Mouse (Mus musculus) liver, postnatal 0 days (tissue): ENCODE data around the gene Arhgap29. TPM values are rescaled to one million over a fixed set of nuclear protein-coding genes. Genes with fewer than 3 reads are reported as not detected.

ENCODE experiments used
- ATAC-seq: fragments of 200-750 bp; cut with Nextera tagmentation; 2 replicates; pipeline ENCODE4 v1.8.0; 2017; ENCODE audit warnings: mild to moderate bottlenecking, moderate library complexity
- DNase-seq: peaks from one replicate; pipeline ENCODE4 v3.0.0-alpha.2; 2016
- H3K27ac ChIP-seq: fragments of 300-500 bp; sonication (generic); 2 replicates; pipeline ENCODE4 v1.5.1; 2014; ENCODE audit warnings: antibody characterized with exemption, moderate library complexity, mild to moderate bottlenecking, low read depth
- H3K27me3 ChIP-seq: fragments of 300-500 bp; sonication (generic); 2 replicates; pipeline ENCODE4 v1.6.1; 2014; ENCODE audit warnings: low read length, control low read depth, mixed read lengths; ENCODE audit not compliant: insufficient read depth
- H3K36me3 ChIP-seq: fragments of 300-500 bp; sonication (generic); replicated peaks from 2 replicates; pipeline ENCODE4 v1.6.1; 2014; ENCODE audit warnings: mild to moderate bottlenecking, control low read depth, low read length, moderate library complexity, mixed read lengths; ENCODE audit not compliant: insufficient read depth
- H3K4me1 ChIP-seq: fragments of 300-500 bp; sonication (generic); 2 replicates; pipeline ENCODE4 v1.6.1; 2014; ENCODE audit warnings: antibody characterized with exemption, mild to moderate bottlenecking, control low read depth; ENCODE audit not compliant: insufficient read depth
- H3K4me2 ChIP-seq: fragments of 300-500 bp; sonication (generic); 2 replicates; pipeline ENCODE4 v1.6.1; 2014; ENCODE audit warnings: low read depth, mild to moderate bottlenecking, low read length, moderate library complexity, mixed read lengths
- H3K4me3 ChIP-seq: fragments of 300-500 bp; sonication (generic); 2 replicates; pipeline ENCODE4 v1.5.1; 2014; ENCODE audit warnings: low read depth, low read length
- H3K9ac ChIP-seq: fragments of 300-500 bp; sonication (generic); replicated peaks from 2 replicates; pipeline ENCODE4 v1.6.1; 2014; ENCODE audit warnings: mild to moderate bottlenecking, moderate library complexity
- H3K9me3 ChIP-seq: fragments of 300-500 bp; sonication (generic); 2 replicates; pipeline ENCODE4 v1.6.1; 2016; ENCODE audit warnings: mild to moderate bottlenecking, control low read depth, low read length, mixed read lengths
- CTCF ChIP-seq: sonication (generic); IDR thresholded peaks from 2 replicates; pipeline ENCODE4 v1.5.1; 2016; ENCODE audit warnings: antibody characterized with exemption, low read depth
- EP300 ChIP-seq: IDR thresholded peaks from 2 replicates; pipeline ENCODE4 v1.6.1; 2016; ENCODE audit warnings: antibody characterized with exemption, low read depth, mild to moderate bottlenecking
- WGBS: fragments of 180-500 bp; shearing (Covaris S2); extraction: QIAGEN DNeasy Blood & Tissue Kit; methylation state at CpG from one replicate; pipeline ENCODE4 v1.1.7; 2014; ENCODE audit not compliant: insufficient replicate concordance; 5-methylcytosine and 5-hydroxymethylcytosine counted together
- polyA plus RNA-seq: library from polyadenylated mRNA; unstranded; fragments of >200 nt; fragmentation: Nextera tagmentation; extraction: Ambion mirVana; gene quantifications from 2 replicates; pipeline ENCODE4 v1.2.1, GENCODE M21; 2015

Gene Arhgap29
- polyA plus RNA-seq, 1 experiment from 2014 or later = 10.4 TPM

- no peak for ATAC-seq
- Histone ChIP-seq H3K4me2 (no peak overlapping the region), H3K4me1 (no peaks in the 10 kb centered on the region), H3K9me3 (no peaks in the 10 kb centered on the region), H3K9ac (no peak overlapping the region), H3K4me3 (no peak overlapping the region), H3K36me3 (no peaks in the 10 kb centered on the region), H3K27ac (no peak overlapping the region), H3K27me3 (no peaks in the 10 kb centered on the region)
- no peak for DNase-seq
- 44% methylated on average over 3 of the region's 3 CpGs for WGBS
- TF ChIP-seq CTCF = no peak
- TF ChIP-seq EP300 = no peak
Observed at GRCm38 (mm10) chr3:122022355-122022754, 70.0 kb downstream of the Arhgap29 start.

DNA sequence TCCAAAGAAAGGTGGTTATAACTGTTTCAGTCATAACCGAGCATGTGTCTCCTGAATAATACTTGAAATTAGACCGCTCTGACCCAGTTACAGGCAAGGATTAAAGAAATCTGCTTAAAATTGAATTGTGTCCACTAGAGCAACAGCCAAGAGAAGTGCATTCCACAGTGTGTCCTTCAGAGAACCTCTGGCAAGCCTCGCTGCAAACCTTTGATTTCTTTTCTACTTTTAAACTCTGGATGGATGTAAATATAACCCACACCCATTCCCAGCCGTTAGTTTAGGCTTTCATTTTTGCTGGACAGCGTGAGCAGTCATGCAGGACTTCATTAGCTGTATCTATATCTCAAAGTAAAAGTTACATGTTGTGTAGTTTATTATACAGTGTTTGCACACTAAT is 74.3 kb downstream of the Arhgap29 start:
- DNase-seq (no peak), ATAC-seq (no peak)
- 58% methylated on average over 5 of the region's 5 CpGs for WGBS

GRCm38 (mm10) chr3:122027776-122028175 is 75.4 kb downstream of the Arhgap29 start:
- no peak overlapping the region for H3K4me3 ChIP-seq
- WGBS = 79% methylated on average over 8 of the region's 8 CpGs

More for the DNA sequence above, 74.3 kb downstream of the Arhgap29 start:
- Histone ChIP-seq H3K4me1 (no peaks in the 10 kb centered on the region), H3K9ac (no peak overlapping the region), H3K4me2 (no peak overlapping the region), H3K4me3 (no peak overlapping the region), H3K27ac (no peak overlapping the region), H3K9me3 (no peaks in the 10 kb centered on the region), H3K36me3 (no peaks in the 10 kb centered on the region), H3K27me3 (no peaks in the 10 kb centered on the region)
- TF ChIP-seq EP300 (no peak), CTCF (no peak)

GRCm38 (mm10) chr3:122033248-122033837 is 81.0 kb downstream of the Arhgap29 start:
- DNase-seq (no peak), ATAC-seq (0 out of 2 replicates have a peak, but pooled peaks have one; percentile 23)
- no peak overlapping the region for H3K4me3 ChIP-seq
- no peak overlapping the region for H3K9ac ChIP-seq
- TF ChIP-seq CTCF (no peak), EP300 (no peak)
- H3K4me2 ChIP-seq = no peak overlapping the region
- H3K36me3 ChIP-seq = no peaks in the 10 kb centered on the region
- H3K27ac ChIP-seq = peak overlapping the region; percentile 44; the same call in 1 of the 2 replicates
- H3K9me3 ChIP-seq = no peaks in the 10 kb centered on the region
- H3K27me3 ChIP-seq = no peaks in the 10 kb centered on the region
- WGBS = 43% methylated on average over 9 of the region's 9 CpGs
- peaks cover 9% of the 10 kb centered on the region; the same call in 1 of the 2 replicates for H3K4me1 ChIP-seq

More at GRCm38 (mm10) chr3:122027776-122028175, 75.4 kb downstream of the Arhgap29 start:
- no peaks in the 10 kb centered on the region for H3K36me3 ChIP-seq
- H3K9ac ChIP-seq = no peak overlapping the region
- no peak for ATAC-seq
- no peaks in the 10 kb centered on the region for H3K27me3 ChIP-seq
- H3K4me2 ChIP-seq = no peak overlapping the region
- no peaks in the 10 kb centered on the region for H3K4me1 ChIP-seq
- DNase-seq = no peak
- no peaks in the 10 kb centered on the region for H3K9me3 ChIP-seq
- H3K27ac ChIP-seq = no peak overlapping the region
- no peak for TF ChIP-seq CTCF

GRCm38 (mm10) chr3:122034240-122034639 is 81.9 kb downstream of the Arhgap29 start:
- H3K27me3 ChIP-seq = no peaks in the 10 kb centered on the region
- H3K27ac ChIP-seq = no peak overlapping the region
- H3K36me3 ChIP-seq = no peaks in the 10 kb centered on the region
- ATAC-seq (no peak), DNase-seq (no peak)
- no peaks in the 10 kb centered on the region for H3K9me3 ChIP-seq
- H3K4me1 ChIP-seq = peaks cover 9% of the 10 kb centered on the region; the same call in 1 of the 2 replicates
- H3K4me2 ChIP-seq = no peak overlapping the region
- WGBS = 62% methylated on average over 5 of the region's 5 CpGs
- TF ChIP-seq CTCF = no peak
- TF ChIP-seq EP300 = no peak
- no peak overlapping the region for H3K4me3 ChIP-seq
- no peak overlapping the region for H3K9ac ChIP-seq

DNA sequence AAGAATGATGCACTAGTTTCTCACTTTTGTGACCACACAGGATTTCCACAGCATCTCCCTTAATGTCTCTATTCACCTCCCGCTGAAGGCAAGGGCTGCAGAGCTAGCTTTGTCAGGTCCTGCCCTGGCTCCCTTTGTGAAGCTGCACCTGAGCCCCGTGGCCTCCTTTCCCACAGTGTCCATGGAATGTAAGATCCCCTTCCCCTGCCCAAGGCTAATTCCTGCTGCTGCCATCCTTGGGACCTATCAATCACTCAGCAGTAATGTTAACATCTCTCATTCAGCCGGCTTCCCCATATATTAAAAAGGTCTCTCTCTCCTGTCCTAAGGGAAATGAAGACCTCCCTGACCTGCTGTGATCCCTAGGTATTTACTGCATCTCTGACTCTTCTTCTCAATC is 82.8 kb downstream of the Arhgap29 start:
- no peak overlapping the region for H3K9ac ChIP-seq
- no peak for TF ChIP-seq CTCF
- TF ChIP-seq EP300 = no peak
- 52% methylated on average over 3 of the region's 3 CpGs for WGBS
- H3K4me3 ChIP-seq = no peak overlapping the region
- no peak for ATAC-seq
- H3K27me3 ChIP-seq = no peaks in the 10 kb centered on the region
- peaks cover 9% of the 10 kb centered on the region; the same call in 1 of the 2 replicates for H3K4me1 ChIP-seq
- no peaks in the 10 kb centered on the region for H3K9me3 ChIP-seq
- H3K27ac ChIP-seq = no peak overlapping the region
- H3K4me2 ChIP-seq = no peak overlapping the region
- no peaks in the 10 kb centered on the region for H3K36me3 ChIP-seq
- no peak for DNase-seq

- TF ChIP-seq CTCF (no peak), EP300 (no peak)
- Histone ChIP-seq H3K36me3 (no peaks in the 10 kb centered on the region), H3K9me3 (no peaks in the 10 kb centered on the region), H3K4me3 (no peak overlapping the region), H3K9ac (no peak overlapping the region), H3K27ac (no peak overlapping the region), H3K4me1 (no peaks in the 10 kb centered on the region; the same call in 1 of the 2 replicates), H3K4me2 (no peak overlapping the region), H3K27me3 (0 out of 2 replicates have a peak, but pooled peaks cover 2% of the 10 kb centered on the region)
- WGBS = 74% methylated on average over 6 of the region's 6 CpGs
- ATAC-seq (no peak), DNase-seq (no peak)
Observed at GRCm38 (mm10) chr3:122040522-122040921, 88.2 kb downstream of the Arhgap29 start.
